Mouse (Mus musculus): ENCODE data around the gene Crispld2.

The Crispld2 gene

GRCm38 (mm10) chr8:120001712-120002111 is 9.5 kb downstream of the Crispld2 start:
- no peak for DNase-seq

- no peak for DNase-seq
Observed at GRCm38 (mm10) chr8:120002348-120002747, 10.1 kb downstream of the Crispld2 start.

GRCm38 (mm10) chr8:120004154-120004702 is 12.0 kb downstream of the Crispld2 start:
- DNase-seq = no peak

- no peak for DNase-seq
Observed at GRCm38 (mm10) chr8:120004705-120005381, 12.6 kb downstream of the Crispld2 start.

- DNase-seq = no peak
Observed at GRCm38 (mm10) chr8:120006645-120007160, 14.5 kb downstream of the Crispld2 start.

GRCm38 (mm10) chr8:120007178-120007577 is 14.9 kb downstream of the Crispld2 start:
- no peak for DNase-seq

GRCm38 (mm10) chr8:120009284-120009683 is 17.0 kb downstream of the Crispld2 start:
- no peak for DNase-seq

GRCm38 (mm10) chr8:120012491-120012890 is 20.3 kb downstream of the Crispld2 start:
- no peak for DNase-seq

GRCm38 (mm10) chr8:120012927-120013326 is 20.7 kb downstream of the Crispld2 start:
- no peak for DNase-seq

GRCm38 (mm10) chr8:120014267-120015023 is 22.2 kb downstream of the Crispld2 start:
- no peak for DNase-seq

GRCm38 (mm10) chr8:120015916-120016315 is 23.7 kb downstream of the Crispld2 start:
- DNase-seq = no peak

- DNase-seq = no peak
Observed at GRCm38 (mm10) chr8:120016424-120016823, 24.2 kb downstream of the Crispld2 start.

- DNase-seq = no peak
Observed at GRCm38 (mm10) chr8:120017349-120017748, 25.1 kb downstream of the Crispld2 start.

GRCm38 (mm10) chr8:120017786-120018185 is 25.5 kb downstream of the Crispld2 start:
- DNase-seq = no peak

GRCm38 (mm10) chr8:120018379-120018778 is 26.1 kb downstream of the Crispld2 start:
- DNase-seq = no peak

- no peak for DNase-seq
Observed at GRCm38 (mm10) chr8:120019297-120019696, 27.1 kb downstream of the Crispld2 start.

- DNase-seq = no peak
Observed at GRCm38 (mm10) chr8:120020298-120020697, 28.1 kb downstream of the Crispld2 start.

GRCm38 (mm10) chr8:120026199-120026598 is 34.0 kb downstream of the Crispld2 start:
- DNase-seq = no peak

GRCm38 (mm10) chr8:120026991-120027390 is 34.8 kb downstream of the Crispld2 start:
- DNase-seq = no peak

GRCm38 (mm10) chr8:120030447-120030846 is 38.2 kb downstream of the Crispld2 start:
- no peak for DNase-seq

GRCm38 (mm10) chr8:120032549-120033208 is 40.4 kb downstream of the Crispld2 start:
- no peak for DNase-seq

GRCm38 (mm10) chr8:120034471-120034870 is 42.2 kb downstream of the Crispld2 start:
- no peak for DNase-seq

- DNase-seq = no peak
Observed at GRCm38 (mm10) chr8:120036111-120036510, 43.9 kb downstream of the Crispld2 start.

All from right cerebral cortex, postnatal 4 days (tissue).